Mouse (Mus musculus): ENCODE results near the gene Kcnq2. TPM values are rescaled to one million over a fixed set of nuclear protein-coding genes. Genes with fewer than 3 reads are reported as not detected.

The Kcnq2 gene
- total RNA-seq (2021) = not detected
- long read RNA-seq, experiment 1 = 0 reads
- long read RNA-seq, experiment 2 = 0 reads

DNA sequence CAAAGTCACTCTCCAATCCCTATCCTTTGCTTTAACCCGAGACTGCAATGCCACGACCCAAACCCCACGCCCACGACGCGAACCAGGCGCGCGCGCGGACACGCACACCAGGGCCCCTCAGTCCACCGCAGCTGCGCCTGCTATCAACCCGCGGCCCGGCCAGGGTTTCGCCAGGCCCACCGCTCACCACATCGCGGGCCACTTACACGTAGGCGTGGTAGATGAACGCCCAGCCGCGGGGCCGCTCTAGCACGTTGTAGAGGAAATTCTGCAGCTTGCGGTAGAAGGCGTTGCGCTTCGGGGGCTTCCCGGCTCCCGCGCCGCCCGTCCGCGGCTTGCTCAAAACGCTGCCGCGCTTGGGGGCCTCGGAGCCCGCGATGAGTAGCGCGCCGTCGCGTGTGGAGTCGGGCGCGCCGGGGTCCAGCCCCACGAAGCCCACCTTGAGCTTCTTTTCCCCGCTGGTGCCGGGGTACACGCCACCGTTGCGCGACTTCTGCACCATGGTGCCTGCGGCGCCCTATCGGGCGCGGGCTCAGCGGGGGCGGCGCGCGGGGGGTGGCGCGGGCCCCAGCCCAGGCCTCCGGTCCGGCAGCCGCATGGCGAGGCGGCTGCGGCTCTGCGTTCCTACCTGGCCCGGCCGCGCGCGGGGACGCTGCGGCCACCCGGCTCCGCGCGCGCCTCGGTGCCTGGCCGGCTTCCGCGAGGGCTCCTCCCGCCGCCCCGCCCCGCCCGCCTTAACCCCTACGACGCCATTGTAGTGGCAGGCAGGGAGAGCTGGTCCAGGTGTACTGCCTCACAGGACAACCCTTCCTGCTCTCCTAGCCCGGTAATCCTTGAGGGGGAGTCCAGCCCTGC lies at the start of gene Kcnq2:
Kcnq2 (minus strand) TSS at position 710 of the 855 bp plus-strand sequence.
- no peak for DNase-seq (ENCODE audit: low spot score in 2 of 2)

DNA sequence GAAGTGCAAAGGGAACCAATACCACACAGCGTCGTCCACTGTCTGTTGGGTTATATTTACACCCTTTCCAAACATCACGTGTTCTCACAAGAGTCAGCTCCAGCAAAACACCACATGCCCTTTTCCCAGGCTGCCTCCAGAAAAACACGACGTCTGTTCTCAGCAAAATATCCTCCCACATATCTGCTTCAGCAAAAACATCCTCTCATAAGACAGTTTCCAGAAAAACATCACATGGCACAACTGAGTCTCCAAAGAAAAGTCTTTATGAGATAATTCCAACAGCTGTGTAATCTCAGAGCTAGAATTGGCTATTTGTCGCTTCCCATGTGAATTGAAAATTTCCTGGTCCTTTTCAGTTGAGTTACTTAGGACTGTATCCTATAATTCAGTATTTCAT lies 45.8 kb upstream of the Kcnq2 start:
- DNase-seq (ENCODE audit: low spot score in 2 of 2) = no peak

DNA sequence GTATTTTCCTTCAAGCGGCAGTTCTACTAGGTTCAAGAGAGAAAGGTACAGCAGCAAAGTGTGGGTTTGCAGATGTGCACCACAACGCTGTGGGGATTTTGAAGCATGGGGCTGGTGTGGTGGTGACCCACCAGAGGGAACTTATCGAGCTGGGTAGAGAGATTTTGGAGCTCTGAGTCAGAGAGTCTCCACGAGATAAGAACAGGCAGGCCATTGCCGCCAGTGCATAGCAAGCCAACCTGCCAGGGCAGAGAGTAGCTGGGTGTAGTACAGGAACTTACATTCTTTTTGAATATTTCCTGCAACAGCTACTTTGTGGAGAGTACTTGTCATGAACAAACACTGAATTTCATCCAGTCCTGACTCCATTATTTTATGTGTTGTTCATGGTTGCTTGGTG lies 43.4 kb upstream of the Kcnq2 start:
- no peak for DNase-seq (ENCODE audit: low spot score in 2 of 2)

DNA sequence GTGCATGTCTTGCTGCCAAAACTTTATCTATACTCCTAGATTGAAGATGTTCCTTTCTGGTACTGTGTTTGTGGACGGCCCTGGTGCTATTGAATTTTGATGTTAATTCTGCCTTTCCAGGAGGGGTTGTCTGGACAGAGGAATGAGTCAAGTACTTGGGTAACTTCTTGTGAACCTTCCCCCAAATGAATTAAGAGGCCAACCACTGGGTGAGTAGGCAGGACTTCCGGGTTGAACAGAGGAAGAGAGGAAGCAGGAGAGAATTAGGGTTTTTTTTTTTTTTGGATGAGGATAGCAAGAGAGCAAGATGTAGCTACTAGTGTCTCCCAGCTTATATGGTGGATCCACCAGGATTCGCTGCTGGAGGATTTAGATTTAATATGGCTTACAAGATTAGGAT lies 42.9 kb upstream of the Kcnq2 start:
- no peak for DNase-seq (ENCODE audit: low spot score in 2 of 2)

DNA sequence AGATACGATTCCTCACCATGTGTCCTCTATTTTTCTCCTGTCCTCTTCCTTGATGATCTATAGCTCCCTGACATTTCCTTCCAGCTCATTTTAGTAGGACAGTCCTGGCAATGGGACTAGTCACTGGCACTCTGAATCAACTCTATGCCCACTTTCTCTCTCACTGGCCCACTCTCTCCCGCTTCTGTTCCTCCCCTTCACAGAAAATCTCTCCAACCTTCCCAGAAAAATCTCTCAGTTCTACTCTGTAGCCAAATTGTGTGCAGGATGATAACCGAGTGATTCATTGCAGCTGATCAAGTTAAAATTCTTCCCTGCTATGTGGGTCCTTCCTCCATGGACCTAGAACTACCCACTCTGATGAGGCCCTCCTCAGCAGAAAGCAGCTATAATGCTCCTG lies 39.5 kb upstream of the Kcnq2 start:
- no peak for DNase-seq (ENCODE audit: low spot score in 2 of 2)

DNA sequence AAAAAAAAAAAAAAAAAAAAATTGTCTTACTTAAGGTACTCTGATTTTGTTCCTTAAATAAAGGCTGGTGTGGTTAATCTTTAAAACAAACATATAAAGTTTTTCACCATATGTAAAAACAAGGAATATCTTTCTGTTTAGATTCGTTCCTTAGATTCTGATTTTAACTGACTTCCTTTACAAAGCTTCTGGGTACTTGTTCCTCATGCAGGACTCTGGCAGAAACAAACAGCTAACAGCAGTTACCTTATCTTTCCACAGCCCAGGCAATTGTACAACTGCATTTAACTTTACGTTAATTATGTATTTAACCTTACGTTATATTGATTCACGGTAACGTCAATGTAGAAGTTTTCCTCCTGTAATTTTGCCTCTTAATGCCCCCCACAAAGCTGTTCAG lies 31.4 kb upstream of the Kcnq2 start:
- no peak for DNase-seq (ENCODE audit: low spot score in 2 of 2)

DNA sequence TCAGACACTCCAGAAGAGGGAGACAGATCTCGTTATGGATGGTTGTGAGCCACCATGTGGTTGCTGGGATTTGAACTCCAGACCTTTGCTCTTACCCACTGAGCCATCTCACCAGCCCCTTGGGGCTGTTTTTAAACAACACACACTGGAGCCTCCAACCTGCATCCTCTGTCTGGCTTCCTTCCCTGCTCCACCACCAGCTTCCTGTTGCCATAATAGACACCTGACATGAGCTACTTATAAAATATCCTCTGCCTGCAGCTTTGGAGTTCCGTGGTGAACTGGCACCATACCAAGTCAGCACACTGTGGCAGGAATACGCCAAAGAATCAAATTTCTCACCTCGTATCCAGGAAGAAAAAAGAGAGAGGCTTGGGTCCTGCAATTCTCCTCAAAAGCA lies 25.7 kb upstream of the Kcnq2 start:
- DNase-seq (ENCODE audit: low spot score in 2 of 2) = no peak

DNA sequence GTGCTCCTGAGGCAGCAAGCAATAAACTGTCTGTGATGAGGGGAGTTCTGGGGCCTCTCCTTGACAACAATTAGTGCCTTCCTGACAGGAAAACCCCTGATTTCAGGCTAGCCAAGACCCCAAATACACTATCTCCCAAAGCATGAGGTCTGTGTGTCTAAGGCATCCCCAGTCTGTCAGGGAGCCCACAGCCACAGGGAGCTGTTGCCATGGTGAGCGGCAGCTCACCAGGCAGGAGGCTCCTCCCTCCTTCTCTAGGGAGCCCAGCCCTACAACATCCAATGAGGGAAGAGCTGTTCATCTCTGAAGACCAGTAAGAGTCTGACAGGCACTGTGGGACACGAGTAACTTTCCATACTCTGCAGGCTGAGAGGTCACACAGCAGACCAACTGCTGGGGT lies 24.7 kb upstream of the Kcnq2 start:
- no peak for DNase-seq (ENCODE audit: low spot score in 2 of 2)

DNA sequence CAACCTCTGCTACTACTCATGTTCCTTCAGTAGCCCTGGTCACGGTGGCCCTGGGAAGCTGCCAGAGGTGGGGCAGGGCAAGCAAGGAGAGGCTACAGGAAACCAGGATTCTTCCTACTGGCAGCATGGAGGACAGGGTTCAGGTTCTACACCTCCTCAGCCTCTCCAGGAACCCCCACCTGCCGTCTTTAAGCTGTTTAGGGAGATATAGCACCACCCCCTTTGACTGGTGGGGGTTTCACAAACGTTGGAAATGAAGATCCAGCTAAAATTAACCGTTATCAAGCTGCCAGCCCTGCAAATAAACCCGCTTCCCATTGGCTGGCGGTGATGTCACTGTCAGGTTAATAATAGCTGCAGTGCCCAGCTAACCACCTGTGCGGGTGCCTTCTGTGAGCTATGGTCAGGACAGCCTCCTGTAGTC lies 24.0 kb upstream of the Kcnq2 start:
- no peak for DNase-seq (ENCODE audit: low spot score in 2 of 2)

DNA sequence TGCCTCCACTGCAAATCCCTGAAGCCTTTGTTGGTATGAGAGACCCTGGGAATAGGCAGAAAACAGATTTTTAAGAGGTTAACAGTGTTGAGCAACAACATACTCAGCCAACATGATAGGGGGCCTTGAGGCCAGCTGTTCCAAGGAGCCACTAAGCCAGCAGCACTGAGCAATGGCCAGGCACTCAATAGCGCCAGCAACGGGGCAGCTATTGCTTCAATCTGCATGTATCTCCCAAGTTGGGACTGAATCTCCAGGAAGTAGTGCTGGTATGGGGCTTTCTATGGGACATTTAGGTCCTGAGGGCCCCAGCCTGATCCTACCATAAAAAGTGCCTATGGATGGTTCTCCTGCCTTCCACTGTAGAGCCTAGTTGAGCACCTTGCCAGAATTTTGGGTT lies 23.4 kb upstream of the Kcnq2 start:
- DNase-seq (ENCODE audit: low spot score in 2 of 2) = no peak

DNA sequence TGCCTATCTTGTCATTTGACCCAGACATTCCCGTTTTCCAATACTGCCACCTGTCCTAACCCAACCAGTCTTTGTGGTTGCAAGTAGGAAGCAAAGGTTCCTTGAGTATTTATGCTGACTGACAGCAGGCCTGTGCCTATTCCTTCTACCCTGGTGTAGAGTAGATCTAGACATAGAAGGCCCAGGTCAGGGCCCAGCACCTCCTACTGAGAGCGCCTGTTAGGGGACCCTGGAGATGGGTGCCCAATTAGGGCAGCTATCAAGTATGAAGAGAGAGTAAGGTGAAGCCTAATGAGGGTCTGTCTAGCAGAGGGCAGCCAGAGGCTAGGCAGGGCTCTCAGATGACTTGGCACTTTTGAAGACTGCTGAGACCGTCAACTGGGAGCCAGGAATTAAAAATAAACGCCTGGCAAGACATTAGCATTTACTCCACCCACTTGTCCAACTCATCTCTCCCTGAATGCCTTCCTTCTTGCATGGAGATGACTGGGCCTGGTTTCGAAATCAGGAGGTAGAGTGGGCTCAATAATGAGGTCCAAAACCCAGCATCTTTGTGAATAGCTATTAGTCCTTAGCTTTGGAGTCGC lies 22.7 kb upstream of the Kcnq2 start:
- no peak for DNase-seq (ENCODE audit: low spot score in 2 of 2)

DNA sequence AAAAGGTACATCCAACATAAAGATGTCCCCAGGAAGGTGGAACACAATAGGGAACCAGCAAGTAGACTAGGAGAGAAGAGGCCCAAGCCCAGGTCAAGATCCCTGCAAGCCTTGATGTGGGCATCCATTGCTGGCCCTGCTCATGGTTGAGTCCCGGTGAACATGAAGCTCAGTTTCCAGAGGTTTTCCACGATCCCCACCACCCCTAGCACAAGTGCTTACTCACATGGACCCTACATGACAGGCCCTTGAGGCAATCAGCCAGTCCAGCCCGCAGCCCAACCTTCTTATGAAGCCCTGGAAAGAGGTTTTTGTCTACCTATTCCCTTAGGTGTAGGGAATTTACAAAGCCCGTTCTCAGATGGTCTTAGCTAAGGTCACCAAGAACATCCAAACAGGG lies 22.1 kb upstream of the Kcnq2 start:
- no peak for DNase-seq (ENCODE audit: low spot score in 2 of 2)

DNA sequence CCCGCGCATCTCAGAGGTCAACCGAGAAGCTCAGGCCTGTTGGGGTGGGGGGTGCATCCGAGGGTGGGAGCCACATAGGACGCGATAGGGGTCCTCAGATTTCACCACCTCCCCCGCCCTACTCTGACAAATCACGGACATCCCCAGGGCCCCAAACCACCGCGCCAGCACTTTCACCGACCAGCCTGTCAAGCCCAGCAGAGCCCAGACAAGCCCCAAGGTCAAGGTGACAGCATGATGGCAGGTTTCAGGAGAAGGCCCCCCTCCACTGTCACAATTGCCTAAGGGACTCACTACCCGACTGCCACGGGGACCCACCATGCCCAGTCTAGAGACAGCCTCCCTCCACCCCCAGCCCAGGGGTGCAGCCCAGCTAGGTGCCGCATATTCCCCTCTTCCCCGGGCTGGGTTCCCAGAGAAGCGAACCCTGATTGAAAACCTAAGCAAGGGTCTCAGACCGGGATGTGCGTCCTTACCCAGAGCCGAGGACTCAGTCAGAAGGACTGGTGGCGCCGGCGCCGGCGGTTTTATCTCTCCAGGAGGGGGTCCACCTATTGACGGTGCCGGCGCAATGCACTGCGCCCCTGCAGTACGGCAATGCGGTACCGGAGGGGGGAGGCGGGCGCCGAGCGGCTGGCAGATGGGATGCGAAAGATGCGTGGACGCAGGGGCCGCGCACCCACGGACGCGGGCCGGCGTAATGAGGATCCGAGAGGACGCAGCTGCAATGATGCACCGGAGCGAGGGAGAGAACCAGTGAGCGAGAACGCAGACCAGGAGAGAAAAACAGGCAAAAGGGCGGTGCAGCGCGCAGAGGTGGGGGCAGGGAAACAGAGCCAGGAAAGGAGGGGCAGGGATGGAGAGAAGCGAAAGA lies 21.4 kb upstream of the Kcnq2 start, which contains the start of gene Eef1a2:
Eef1a2 (minus strand) TSS at position 767 of the 874 bp plus-strand sequence.
- DNase-seq (ENCODE audit: low spot score in 2 of 2) = no peak

DNA sequence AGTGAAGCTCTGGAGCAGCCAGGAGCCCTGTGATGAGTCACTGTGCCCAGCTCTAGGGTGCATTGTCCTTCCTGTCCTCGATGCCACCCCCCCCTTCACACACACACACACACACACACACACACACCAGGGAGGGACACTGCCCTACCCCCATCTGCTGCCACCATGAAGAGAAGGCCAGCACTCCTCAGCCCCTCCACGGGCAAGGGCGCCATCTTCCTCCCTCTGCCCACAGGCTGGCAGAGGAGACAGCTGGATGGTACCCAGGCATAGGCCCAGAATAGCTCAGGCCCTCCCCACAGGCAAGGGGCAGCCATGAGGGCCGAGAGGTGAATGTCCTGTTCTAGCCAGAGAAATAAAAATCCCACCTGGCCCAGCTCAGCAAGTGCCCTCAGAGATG lies 20.7 kb upstream of the Kcnq2 start:
- no peak for DNase-seq (ENCODE audit: low spot score in 2 of 2)

DNA sequence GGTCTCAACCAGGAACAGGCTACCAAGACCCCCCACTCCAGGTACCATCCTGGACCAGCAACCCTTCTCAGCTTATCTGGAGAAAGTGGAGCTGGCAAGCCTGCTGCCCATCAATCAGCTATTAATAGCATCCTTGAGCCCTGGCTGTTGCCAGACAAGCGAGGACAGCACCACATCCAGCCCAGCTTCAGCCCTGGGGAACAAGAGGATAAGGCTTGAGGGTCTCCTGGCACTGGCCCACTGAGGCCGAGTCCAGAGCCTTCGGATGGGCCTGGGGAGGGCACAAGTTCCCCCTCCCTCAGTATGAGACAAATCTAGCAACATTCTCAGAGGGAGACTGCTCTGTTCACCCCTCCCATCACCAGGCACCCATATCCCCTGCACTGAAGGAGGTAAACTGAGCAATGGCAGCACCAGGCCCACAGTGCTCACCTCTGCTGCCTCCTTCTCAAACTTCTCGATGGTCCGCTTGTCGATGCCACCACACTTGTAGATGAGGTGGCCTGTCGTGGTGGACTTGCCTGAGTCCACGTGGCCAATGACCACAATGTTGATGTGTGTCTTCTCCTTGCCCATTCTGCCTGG lies 19.8 kb upstream of the Kcnq2 start:
- no peak for DNase-seq (ENCODE audit: low spot score in 2 of 2)

DNA sequence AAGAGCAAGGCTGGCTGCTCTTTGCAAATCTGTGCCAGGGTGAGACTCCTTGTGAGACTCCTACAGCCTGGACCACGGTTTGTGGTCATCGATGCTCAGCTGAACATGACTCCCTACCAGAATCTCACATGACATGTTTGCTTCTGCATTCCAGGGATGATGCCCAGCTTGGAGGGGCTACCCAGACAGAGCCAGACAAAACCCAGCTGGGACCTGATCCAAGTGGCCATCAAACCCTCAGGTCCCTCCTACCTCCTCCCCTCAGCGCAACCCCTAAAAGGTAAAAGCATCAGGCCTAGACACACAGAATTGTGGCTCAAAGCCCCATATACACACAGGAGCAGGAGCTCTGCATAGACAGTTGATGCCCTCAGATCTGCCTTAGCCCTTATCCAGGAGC lies 19.3 kb upstream of the Kcnq2 start:
- no peak for DNase-seq (ENCODE audit: low spot score in 2 of 2)

DNA sequence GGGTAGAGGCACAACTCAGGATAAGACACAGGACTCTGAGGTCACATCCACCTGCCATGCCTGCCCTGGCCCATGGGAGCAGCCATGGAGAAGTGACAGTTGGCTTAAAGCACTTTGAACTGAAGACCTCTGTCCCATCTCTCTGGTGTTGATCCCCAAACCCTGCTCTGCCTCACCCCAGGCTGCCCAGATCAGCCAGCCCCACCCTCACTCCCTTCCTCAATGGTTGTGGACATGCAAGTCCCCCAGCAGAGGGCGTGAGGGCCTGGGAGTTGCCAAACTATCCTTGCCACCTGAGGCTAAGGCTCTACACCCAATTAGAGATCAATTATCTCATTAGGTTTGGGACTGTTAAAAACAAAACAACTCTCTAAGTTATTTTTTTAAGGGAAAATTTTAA lies 18.7 kb upstream of the Kcnq2 start:
- no peak for DNase-seq (ENCODE audit: low spot score in 2 of 2)

DNA sequence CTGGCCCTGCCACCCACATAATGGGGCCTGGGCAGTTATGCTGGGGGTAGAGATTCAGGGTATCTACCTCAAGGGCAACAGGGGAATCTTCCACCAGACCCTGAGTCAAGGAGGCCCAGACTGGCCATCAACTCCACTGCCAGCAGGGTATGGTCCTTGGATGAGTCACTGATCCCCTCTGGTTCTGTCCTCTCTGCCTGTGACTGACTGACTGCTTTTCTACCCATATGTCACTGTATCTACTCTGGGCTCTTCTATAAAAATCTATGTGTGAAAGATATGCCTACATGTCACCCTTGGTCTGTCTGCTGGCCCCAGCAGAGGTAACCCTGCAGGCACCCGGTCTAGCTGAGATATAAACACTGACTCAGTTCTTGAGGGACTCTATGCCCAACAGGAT lies 18.0 kb upstream of the Kcnq2 start:
- no peak for DNase-seq (ENCODE audit: low spot score in 2 of 2)

DNA sequence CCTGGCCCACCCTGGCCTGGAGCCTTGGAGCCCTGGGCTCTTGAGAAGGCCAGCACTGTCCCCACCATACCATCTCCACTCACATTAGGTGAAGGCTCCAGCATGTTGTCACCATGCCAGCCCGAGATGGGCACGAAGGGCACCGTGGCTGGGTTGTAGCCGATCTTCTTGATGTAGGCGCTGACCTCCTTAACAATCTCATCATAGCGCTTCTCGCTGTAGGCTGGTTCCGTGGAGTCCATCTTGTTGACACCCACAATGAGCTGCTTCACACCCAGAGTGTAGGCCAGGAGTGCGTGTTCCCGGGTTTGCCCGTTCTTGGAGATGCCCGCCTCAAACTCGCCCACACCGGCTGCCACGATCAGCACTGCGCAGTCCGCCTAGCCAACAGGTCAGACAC lies 17.6 kb upstream of the Kcnq2 start:
- no peak for DNase-seq (ENCODE audit: low spot score in 2 of 2)

DNA sequence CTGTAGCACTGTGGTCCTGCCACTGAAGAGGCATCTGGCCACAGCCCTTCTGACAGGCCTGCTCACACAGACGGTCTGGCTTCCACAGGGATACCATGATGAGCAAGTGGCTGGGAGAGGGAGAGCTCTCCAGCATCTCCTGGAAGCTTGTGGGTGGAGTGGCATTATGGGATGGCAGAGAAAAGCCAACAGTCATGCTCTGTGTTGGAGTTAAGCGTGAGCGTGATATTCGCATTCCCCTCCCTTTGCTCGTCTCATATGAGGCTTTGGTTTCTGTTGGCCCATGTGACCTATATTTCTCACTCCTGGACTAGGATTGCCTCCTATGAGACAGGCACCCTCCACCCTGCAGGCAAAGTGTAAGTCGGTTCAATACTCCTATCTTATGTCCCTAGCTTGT lies 15.2 kb upstream of the Kcnq2 start:
- DNase-seq (ENCODE audit: low spot score in 2 of 2) = no peak

DNA sequence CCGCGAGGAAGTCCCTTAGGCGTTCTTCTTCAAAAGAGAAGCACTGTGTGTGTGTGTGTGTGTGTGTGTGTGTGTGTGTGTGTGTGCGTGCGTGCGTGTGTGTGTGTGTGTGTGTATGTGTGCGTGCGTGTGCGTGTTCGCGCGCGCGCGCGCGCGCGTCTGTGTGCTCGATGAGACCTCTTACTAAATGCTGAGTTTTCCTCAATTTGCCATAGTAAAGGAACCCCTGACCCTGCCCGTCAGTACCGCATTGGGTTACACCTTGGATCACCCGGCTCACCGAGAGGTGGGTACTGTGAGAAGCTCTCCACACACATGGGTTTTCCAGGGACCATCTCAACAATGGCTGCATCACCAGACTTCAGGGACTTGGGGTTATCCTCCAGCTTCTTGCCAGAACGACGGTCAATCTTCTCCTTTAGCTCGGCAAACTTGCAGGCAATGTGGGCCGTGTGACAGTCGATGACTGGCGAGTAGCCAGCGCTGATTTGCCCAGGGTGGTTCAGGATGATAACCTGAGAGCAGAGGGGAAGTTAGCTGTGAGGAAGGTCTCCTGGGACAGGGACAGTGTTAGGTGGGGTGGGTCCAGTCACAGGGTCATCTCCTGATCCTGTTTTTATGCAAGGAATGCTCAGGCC lies 13.3 kb upstream of the Kcnq2 start:
- DNase-seq (ENCODE audit: low spot score in 2 of 2) = no peak

Data from gastrocnemius, postnatal 4 days (tissue).